Mouse (Mus musculus) stomach, embryonic 16.5 days (tissue): ENCODE data around the gene Supv3l1. TPM values are rescaled to one million over a fixed set of nuclear protein-coding genes. Genes with fewer than 3 reads are reported as not detected.
"Not testable (repeated sequence)": the region's sequence is repeated elsewhere in the genome, so short reads cannot be mapped to it uniquely, and the experiment has no call there.

Source experiments
- ATAC-seq: fragments of 200-750 bp; cut with Nextera tagmentation; 2 replicates; pipeline ENCODE4 v1.8.0; 2017; ENCODE audit warnings: moderate number of reproducible peaks, moderate TSS enrichment; ENCODE audit not compliant: insufficient read depth, low FRiP score
- H3K27ac ChIP-seq: fragments of 300-500 bp; sonication (generic); 2 replicates; pipeline ENCODE4 v1.5.1; 2014; ENCODE audit warnings: low read length
- H3K27me3 ChIP-seq: fragments of 300-500 bp; sonication (generic); 2 replicates; pipeline ENCODE4 v1.6.1; 2014; ENCODE audit warnings: low read length, control low read depth, mixed read lengths; ENCODE audit not compliant: control insufficient read depth, insufficient read depth
- H3K36me3 ChIP-seq: fragments of 300-500 bp; sonication (generic); 2 replicates; pipeline ENCODE4 v1.6.1; 2014; ENCODE audit warnings: low read length; ENCODE audit not compliant: control insufficient read depth, insufficient read depth
- H3K4me1 ChIP-seq: fragments of 300-500 bp; sonication (generic); 2 replicates; pipeline ENCODE4 v1.6.1; 2014; ENCODE audit warnings: low read length, control low read depth, mixed read lengths; ENCODE audit not compliant: control insufficient read depth, insufficient read depth
- H3K4me2 ChIP-seq: fragments of 300-500 bp; sonication (generic); 2 replicates; pipeline ENCODE4 v1.6.1; 2014; ENCODE audit warnings: low read depth, low read length, mixed read lengths
- H3K4me3 ChIP-seq: fragments of 300-500 bp; sonication (generic); replicated peaks from 2 replicates; pipeline ENCODE4 v1.5.1; 2014; ENCODE audit warnings: mild to moderate bottlenecking, low read length
- H3K9ac ChIP-seq: fragments of 300-500 bp; sonication (generic); 2 replicates; pipeline ENCODE4 v1.6.1; 2014; ENCODE audit warnings: low read length
- H3K9me3 ChIP-seq: fragments of 300-500 bp; sonication (generic); replicated peaks from 2 replicates; pipeline ENCODE4 v1.6.1; 2016; ENCODE audit warnings: low read length, control low read depth; ENCODE audit not compliant: control insufficient read depth
- WGBS: fragments of 180-500 bp; shearing (Covaris S2); extraction: QIAGEN DNeasy Blood & Tissue Kit; methylation state at CpG from one replicate; pipeline ENCODE4 v1.1.7; 2014; 5-methylcytosine and 5-hydroxymethylcytosine counted together
- polyA plus RNA-seq: library from polyadenylated mRNA; unstranded; fragments of >200 nt; fragmentation: Nextera tagmentation; extraction: Ambion mirVana; gene quantifications from 2 replicates; pipeline ENCODE4 v1.2.1, GENCODE M21; 2015

Supv3l1 gene
- polyA plus RNA-seq, 1 experiment from 2014 or later = 26.1 TPM

GRCm38 (mm10) chr10:62471105-62471504 is 21.6 kb upstream of the Supv3l1 start:
- Histone ChIP-seq H3K9ac (no peak overlapping the region), H3K4me2 (no peak overlapping the region), H3K36me3 (0 out of 2 replicates have a peak, but pooled peaks cover 2% of the 10 kb centered on the region), H3K27ac (no peak overlapping the region), H3K27me3 (no peaks in the 10 kb centered on the region), H3K4me1 (no peaks in the 10 kb centered on the region), H3K9me3 (no peaks in the 10 kb centered on the region), H3K4me3 (no peak overlapping the region)
- WGBS = 73% methylated on average over 5 of the region's 5 CpGs
- no peak for ATAC-seq

GRCm38 (mm10) chr10:62469736-62470135 is 20.2 kb upstream of the Supv3l1 start:
- Histone ChIP-seq H3K4me3 (no peak overlapping the region), H3K27ac (no peak overlapping the region), H3K4me2 (no peak overlapping the region), H3K9me3 (no peaks in the 10 kb centered on the region), H3K36me3 (0 out of 2 replicates have a peak, but pooled peaks cover 2% of the 10 kb centered on the region), H3K27me3 (no peaks in the 10 kb centered on the region), H3K9ac (no peak overlapping the region), H3K4me1 (no peaks in the 10 kb centered on the region)
- ATAC-seq = no peak
- WGBS = 90% methylated on average over 4 of the region's 4 CpGs

DNA sequence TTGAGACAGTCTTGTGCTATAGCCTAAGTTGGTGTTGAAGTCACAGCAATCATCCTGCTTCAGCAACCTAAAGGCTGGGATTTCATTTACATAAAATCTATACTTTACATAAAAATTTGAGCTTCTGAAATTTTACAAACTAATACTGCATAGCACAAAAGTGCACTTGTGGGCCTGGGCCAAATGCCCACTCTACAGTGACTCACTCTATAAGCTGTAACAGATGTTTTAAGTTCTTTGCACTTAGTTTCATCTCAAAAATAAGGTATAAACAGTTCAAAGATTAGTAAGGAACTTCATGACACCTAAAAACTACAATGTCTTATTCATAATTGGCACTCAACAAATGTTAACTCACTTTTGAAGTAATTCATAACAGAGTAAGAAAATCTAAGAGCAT is 11.8 kb upstream of the Supv3l1 start:
- Histone ChIP-seq H3K4me3 (no peak overlapping the region), H3K27me3 (no peaks in the 10 kb centered on the region), H3K36me3 (0 out of 2 replicates have a peak, but pooled peaks cover 9% of the 10 kb centered on the region), H3K9ac (no peak overlapping the region), H3K4me2 (no peak overlapping the region), H3K9me3 (no peaks in the 10 kb centered on the region), H3K4me1 (no peaks in the 10 kb centered on the region), H3K27ac (no peak overlapping the region)
- no peak for ATAC-seq

- H3K4me2 ChIP-seq, ATAC-seq, H3K27ac ChIP-seq, H3K9ac ChIP-seq, H3K4me1 ChIP-seq, H3K4me3 ChIP-seq, H3K36me3 ChIP-seq, H3K27me3 ChIP-seq, H3K9me3 ChIP-seq: not testable (repeated sequence)
- WGBS = 59% methylated on average over 11 of the region's 11 CpGs
Observed at GRCm38 (mm10) chr10:62452001-62452400, 2.5 kb upstream of the Supv3l1 start.

GRCm38 (mm10) chr10:62450280-62450640 is 722 bp upstream of the Supv3l1 start:
- peaks cover 10% of the 10 kb centered on the region for H3K4me1 ChIP-seq
- 37% methylated on average over 18 of the region's 18 CpGs for WGBS
- no peaks in the 10 kb centered on the region for H3K9me3 ChIP-seq
- H3K27me3 ChIP-seq = no peaks in the 10 kb centered on the region
- peak overlapping the region; percentile 84 for H3K27ac ChIP-seq
- no peaks in the 10 kb centered on the region; the same call in 1 of the 2 replicates for H3K36me3 ChIP-seq
- H3K4me3 ChIP-seq = peak overlapping the region; percentile 87
- peak overlapping the region; percentile 60 for H3K4me2 ChIP-seq
- ATAC-seq = no peak
- H3K9ac ChIP-seq = peak overlapping the region; percentile 97

DNA sequence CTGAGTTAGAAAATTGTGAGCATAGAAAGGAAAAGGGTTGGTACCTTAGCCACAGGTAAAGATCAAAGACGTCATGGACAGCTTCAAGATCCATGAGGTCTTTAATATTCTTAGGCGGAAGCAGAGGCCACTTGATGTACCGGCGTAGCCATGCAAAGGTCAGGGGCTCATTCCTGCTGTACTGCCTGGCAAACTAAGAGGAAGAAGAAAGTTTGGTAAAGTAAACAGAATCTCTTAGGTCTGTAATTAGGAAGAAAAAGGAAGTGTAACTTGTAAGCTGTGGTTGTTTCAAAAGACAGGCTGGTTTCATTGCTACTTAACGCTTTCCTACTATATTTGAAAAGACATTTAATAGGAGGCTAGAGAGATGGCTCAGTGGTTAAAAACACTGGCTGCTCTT is 19.1 kb downstream of the Supv3l1 start:
- Histone ChIP-seq H3K4me3 (no peak overlapping the region), H3K27ac (no peak overlapping the region), H3K4me2 (no peak overlapping the region), H3K36me3 (peaks cover 31% of the 10 kb centered on the region), H3K9ac (no peak overlapping the region), H3K4me1 (0 out of 2 replicates have a peak, but pooled peaks cover 3% of the 10 kb centered on the region), H3K9me3 (no peaks in the 10 kb centered on the region), H3K27me3 (no peaks in the 10 kb centered on the region)
- WGBS = 86% methylated on average over 5 of the region's 5 CpGs
- ATAC-seq = no peak

DNA sequence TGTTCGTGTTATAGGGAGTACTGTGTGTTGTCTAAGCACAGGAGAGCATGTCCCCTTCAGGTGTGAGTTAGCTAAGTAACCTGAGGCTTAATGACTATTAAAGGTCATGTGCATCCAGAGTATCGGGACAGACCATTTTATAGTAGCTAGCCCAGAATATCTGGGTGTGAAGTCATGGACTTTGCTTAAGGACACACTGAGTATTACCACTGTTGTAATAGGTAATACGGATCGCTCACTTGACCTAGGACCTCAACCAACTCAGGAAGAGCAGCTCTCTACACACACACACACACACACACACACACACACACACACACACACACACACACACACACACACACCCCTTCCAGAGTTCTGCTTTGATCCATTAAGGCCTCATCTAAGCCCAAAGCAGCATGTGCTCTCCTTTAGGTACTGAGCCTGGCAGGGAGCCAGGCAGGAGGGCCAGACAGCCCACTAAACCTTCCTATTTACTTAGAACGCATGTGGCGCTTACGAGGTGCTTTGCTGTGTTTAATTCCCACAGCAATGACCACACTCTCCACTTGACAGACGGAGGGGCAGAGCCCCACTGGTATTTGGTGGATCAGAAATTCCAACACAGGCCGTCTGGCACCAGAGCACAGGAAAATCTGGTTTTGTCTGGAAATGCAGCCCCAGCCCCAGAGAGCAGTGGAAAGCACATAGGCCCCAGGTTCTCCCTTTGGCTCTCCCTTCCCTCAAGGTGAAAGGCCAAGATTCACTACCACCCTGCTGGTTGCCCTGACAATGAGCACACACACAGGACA is 24.3 kb downstream of the Supv3l1 start:
- WGBS = 33% methylated on average over 9 of the region's 9 CpGs
- H3K4me3 ChIP-seq = no peak overlapping the region
- 0 out of 2 replicates have a peak, but pooled peaks cover 5% of the 10 kb centered on the region for H3K4me1 ChIP-seq
- H3K36me3 ChIP-seq = peaks cover 18% of the 10 kb centered on the region
- H3K9me3 ChIP-seq = no peaks in the 10 kb centered on the region
- no peak overlapping the region for H3K9ac ChIP-seq
- H3K27me3 ChIP-seq = no peaks in the 10 kb centered on the region
- H3K27ac ChIP-seq = peak overlapping the region; percentile 49
- peak; percentile 35 for ATAC-seq
- H3K4me2 ChIP-seq = no peak overlapping the region

- Histone ChIP-seq H3K9ac (peak within 1 kb of the TSS; percentile 14), H3K4me2 (peak within 1 kb of the TSS; percentile 31), H3K27ac (peak within 1 kb of the TSS; percentile 23), H3K4me3 (peak within 1 kb of the TSS; percentile 19), H3K27me3 (no peaks in the 10 kb centered on the region), H3K9me3 (no peaks in the 10 kb centered on the region), H3K36me3 (no peaks in the 10 kb centered on the region), H3K4me1 (peaks cover 5% of the 10 kb centered on the region; the same call in 1 of the 2 replicates)
- 37% methylated on average over 15 of the region's 15 CpGs for WGBS
- ATAC-seq = peak; percentile 63; the same call in 1 of the 2 replicates
Observed at GRCm38 (mm10) chr10:62422255-62422654, 27.3 kb downstream of the Supv3l1 start, which contains the start of gene Hkdc1. Gene Hkdc1, minus strand, starts transcription at chr10:62422491.

DNA sequence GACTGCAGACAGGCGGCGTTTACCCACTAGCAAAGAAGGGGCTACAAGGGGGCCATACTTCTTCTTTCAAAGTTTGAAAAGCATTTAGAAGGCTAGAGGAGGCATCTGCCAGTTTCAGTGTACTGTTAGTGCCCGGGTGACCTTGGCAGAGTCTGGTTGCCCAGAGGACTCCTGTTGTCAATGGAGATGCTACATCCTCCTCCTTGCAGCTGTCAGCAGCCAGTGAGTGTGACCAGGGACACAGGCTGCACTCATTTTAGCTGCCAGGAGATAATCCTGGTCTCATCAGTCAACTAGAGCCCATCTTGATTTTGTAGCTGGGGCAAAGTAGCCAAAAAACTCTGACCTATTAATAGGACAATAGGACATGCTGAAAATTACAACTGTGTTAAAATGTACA is 28.4 kb downstream of the Supv3l1 start:
- peak overlapping the region; percentile 31; the same call in 1 of the 2 replicates for H3K4me2 ChIP-seq
- H3K36me3 ChIP-seq = no peaks in the 10 kb centered on the region
- H3K27me3 ChIP-seq = no peaks in the 10 kb centered on the region
- no peaks in the 10 kb centered on the region for H3K9me3 ChIP-seq
- H3K4me3 ChIP-seq = peak overlapping the region; percentile 19
- H3K27ac ChIP-seq = peak overlapping the region; percentile 39
- WGBS = 69% methylated on average over 3 of the region's 3 CpGs
- H3K4me1 ChIP-seq = peaks cover 5% of the 10 kb centered on the region; the same call in 1 of the 2 replicates
- no peak for ATAC-seq
- H3K9ac ChIP-seq = peak overlapping the region; percentile 43
